Mouse (Mus musculus) kidney, adult 2 months (tissue): ENCODE measurements around the gene Olfr1341.

ENCODE experiments used
- CTCF ChIP-seq: fragments of 200-500 bp; conservative IDR thresholded peaks from 2 replicates; pipeline ENCODE4 v1.5.1; 2011; ENCODE audit warnings: low read depth, mild to moderate bottlenecking, control low read depth, low read length, moderate library complexity, mixed read lengths; ENCODE audit not compliant: insufficient read depth, insufficient read length
- POLR2A ChIP-seq: fragments of 200-500 bp; IDR thresholded peaks from one replicate; pipeline ENCODE4 v1.6.1; 2011; ENCODE audit warnings: low read depth, low read length, control low read depth

GRCm38 (mm10) chr4:118739574-118739973 lies 36.3 kb downstream of the Olfr1341 start:
- TF ChIP-seq POLR2A (no peak), CTCF (no peak)
